Mouse (Mus musculus): ENCODE data around the gene Ubl3.

GRCm38 (mm10) chr5:148522378-148522777 lies 30.2 kb downstream of the Ubl3 start:
- TF ChIP-seq CEBPB (IDR thresholded peaks at IDR 0.05; ENCODE audit: low read depth) = no peak
- no peak for TF ChIP-seq CTCF (IDR thresholded peaks at IDR 0.05; ENCODE audit: control insufficient read depth, insufficient read depth, insufficient read length)
- no peak for TF ChIP-seq FOSL1 (IDR thresholded peaks at IDR 0.05; ENCODE audit: insufficient read depth, low read length, poor library complexity, severe bottlenecking)
- no peak for TF ChIP-seq USF1 (IDR thresholded peaks at IDR 0.05; ENCODE audit: low read depth)
- no peak for TF ChIP-seq MAX (IDR thresholded peaks at IDR 0.05)
- no peak for TF ChIP-seq MYOG (IDR thresholded peaks at IDR 0.05; ENCODE audit: control insufficient read depth, extremely low read depth, insufficient read length)

Measured in C2C12 (cell line).